Mouse (Mus musculus) left cerebral cortex, adult 18-20 months (tissue): Measurements from ENCODE around the gene Fam50b. TPM values are rescaled to one million over a fixed set of nuclear protein-coding genes. Genes with fewer than 3 reads are reported as not detected.
A peak's percentile ranks its signal among the peaks of the same experiment; 100 is the strongest.

Experiments used
- DNase-seq, 2 experiments: peaks; one replicate each; pipeline ENCODE4 v3.0.0; 2021 to 2022; ENCODE audit warnings: low spot score in 2 of 2, mixed read lengths in 1 of 2
- total RNA-seq, 2 experiments: library from RNA; stranded (reverse); gene quantifications; 2 replicates each; pipeline ENCODE4 v1.2.3; 2021

Fam50b gene
- total RNA-seq, 2 experiments from 2014 or later = not detected

DNA sequence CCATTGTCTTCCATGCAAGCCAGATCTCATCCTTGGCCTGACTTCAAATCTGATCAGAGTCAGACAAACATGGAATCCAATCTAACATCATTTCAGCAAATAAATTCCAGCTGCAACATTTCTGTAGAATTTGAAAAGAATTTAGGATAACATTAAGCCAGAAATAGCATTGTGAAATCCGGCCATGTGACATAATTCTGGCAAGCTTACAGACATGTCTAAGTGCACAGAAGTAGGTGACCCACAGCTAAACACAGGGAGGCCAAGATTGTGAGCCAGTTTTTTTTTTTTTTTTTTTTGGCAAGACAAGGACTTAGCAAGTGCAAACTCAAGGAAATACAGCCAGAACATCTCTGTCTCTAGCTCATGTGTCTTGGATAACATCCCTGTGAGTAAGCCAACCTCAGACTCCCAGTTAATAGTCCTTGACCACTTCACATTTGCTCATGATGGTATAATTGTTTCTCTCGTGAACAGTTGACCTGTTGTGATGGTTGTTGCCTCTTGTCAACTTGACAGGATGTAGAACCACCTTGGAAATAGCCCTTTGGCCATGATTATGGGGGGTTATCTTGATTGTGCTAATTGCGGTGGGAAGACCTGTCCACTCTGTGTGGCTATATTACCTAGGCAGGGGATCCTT is 54.6 kb downstream of the Fam50b start:
- DNase-seq = no peak

DNA sequence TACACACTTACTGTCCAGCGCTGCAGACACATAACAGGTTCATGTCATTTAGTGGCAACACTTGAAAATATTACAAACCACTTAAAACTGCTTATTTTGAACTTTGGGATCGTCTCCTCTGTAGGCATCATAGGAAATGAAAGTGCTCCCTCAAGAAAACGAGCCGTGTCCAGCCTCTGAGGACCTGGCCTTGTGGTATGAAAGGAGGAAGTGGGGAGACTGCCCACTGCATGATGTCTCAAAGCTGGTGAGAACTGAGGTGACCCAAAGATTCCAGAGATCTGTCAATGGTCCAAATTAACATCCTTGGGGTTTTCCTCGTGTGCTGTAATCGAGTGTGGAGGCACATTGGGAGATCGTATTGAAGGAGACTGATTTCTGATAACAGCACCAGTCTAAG is 58.4 kb downstream of the Fam50b start:
- DNase-seq = no peak

GRCm38 (mm10) chr13:34793816-34794215 is 59.2 kb downstream of the Fam50b start:
- peak; percentile 38 to 62 for DNase-seq

GRCm38 (mm10) chr13:34794426-34794825 is 59.8 kb downstream of the Fam50b start:
- DNase-seq = no peak

Other genes starting within 250 kb of the Fam50b start
- 1 to 10 TPM; 5.1 to 7.9 TPM for gene Pxdc1, start 81.4 kb upstream of the Fam50b start, total RNA-seq
- 10 to 100 TPM; 81.7 to 83.0 TPM for gene Prpf4b, start 140.5 kb downstream of the Fam50b start, total RNA-seq
- gene Fam217a, start 189.5 kb downstream of the Fam50b start, total RNA-seq = 1 to 10 TPM; 1.1 to 1.4 TPM
- gene 4933417A18Rik, start 189.6 kb downstream of the Fam50b start, total RNA-seq = not detected
- gene Eci3, start 229.0 kb downstream of the Fam50b start, total RNA-seq = under 1 TPM; 0.63 to 1.00 TPM